Mouse (Mus musculus) left cerebral cortex, adult 8-10 months (tissue): ENCODE data around the gene Grm1. TPM values are rescaled to one million over a fixed set of nuclear protein-coding genes. Genes with fewer than 3 reads are reported as not detected.

ENCODE experiments used
- DNase-seq, 2 experiments: peaks; one replicate each; pipeline ENCODE4 v3.0.0; 2022; ENCODE audit warnings: low spot score in 2 of 2
- total RNA-seq, 4 experiments: library from RNA; stranded (reverse); gene quantifications; 2 replicates each; pipeline ENCODE4 v1.2.4; 2022

Gene Grm1
- total RNA-seq, 4 experiments from 2014 or later, result 40.9 to 46.7 (median 43.6) TPM

DNA sequence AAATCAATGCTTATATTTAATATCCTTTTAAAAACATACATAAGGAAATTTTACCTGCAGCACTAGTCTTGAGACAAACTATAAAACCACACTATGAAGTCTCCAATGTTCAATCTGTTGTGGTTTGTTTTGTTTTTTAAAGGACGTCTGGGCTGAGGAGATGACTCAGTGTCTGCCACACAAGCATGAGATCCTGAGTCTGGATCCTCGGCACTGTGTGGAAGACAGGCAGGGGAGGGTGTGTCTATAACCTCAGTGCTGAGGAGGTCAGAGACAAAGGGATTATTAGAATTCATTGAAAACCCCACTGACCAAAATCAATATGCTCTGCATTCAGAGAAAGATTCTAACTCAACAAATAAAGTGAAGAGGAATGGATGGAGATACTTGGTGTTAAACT, 110.8 kb downstream of the Grm1 start:
- DNase-seq, result no peak

DNA sequence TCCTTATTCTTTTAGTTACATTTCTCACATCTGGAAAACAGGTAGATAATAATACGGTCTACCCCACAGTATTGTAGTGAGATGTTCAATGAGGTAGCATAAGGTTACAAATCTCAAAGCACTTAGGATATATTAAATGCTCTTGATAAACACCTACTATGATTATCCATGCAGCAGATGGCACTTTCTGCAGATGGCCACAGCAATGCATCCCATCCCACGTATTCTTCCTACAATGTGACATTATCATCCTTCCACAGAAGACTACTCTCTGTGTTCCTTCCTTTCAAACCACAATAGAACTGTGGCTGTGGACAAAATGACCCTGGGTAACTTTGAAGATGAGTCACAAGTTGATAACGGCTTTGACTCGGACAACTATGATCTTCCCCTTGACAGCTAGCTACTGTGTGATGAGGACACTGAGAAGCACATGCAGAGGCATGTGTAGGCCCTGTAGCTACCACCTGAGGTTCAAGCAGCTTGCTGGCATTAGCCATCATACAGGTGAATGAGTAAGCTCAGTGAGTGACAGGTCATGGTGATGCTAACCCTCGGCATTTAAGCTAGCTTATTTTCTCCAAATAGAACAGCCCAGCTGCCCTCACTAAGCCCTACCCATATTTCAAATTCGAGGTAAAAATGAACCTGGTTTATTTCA, 117.5 kb downstream of the Grm1 start:
- no peak for DNase-seq

DNA sequence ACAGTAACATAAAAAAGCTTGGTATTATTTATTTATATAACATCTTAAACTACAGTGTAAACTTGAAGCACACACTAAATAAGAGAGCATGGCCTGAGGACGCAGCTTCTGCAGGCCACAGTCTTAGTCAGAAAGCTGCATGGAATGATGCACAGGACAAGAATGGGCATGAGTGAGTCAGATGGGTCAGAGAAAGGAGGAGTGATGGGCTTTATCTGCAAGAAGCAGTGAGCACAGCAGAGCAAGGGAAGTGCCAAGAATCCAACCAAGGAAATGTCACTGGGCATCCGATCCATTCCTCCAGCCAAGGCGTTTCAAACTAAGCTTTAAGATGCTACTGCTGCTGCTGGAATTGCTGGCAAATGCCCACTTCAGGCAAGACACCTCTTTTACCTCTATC, 131.6 kb downstream of the Grm1 start:
- no peak for DNase-seq

DNA sequence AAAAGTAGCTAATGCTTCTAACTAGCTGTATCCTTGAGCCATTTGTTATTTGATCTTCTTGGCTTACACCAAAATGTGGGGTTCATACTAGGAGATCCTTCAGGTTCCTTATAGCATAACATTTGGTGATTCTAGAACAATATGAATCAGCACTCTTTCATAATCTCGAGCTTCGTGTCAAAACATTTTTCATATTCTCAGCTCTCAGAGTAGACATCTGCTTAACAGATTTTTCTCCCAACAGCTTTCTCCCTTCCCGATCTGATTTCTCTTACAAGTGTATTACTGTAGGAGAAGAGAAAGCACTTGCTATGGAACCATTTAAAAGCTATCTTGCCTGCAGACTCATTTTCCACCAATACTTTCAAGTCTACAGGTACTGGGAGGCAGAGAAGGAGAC, 133.0 kb downstream of the Grm1 start:
- no peak for DNase-seq

DNA sequence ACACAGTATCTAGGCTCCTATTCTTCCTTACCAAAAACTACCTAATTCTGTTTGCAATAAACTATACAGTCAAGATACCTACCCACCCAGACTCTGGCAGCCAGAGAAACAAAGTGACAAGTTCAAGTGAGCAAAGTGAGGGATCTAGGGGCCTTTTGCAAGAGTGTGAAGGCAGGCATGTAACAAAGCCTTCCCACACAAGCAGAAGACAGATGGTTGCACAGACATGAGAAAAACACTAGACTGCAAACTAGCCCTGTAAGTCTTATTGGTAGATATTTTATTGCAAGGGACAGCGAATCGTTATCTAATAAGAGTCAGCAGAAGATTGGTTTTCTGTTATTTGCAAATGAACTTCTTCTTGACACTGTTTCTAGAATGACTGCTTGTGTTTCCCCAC, 134.6 kb downstream of the Grm1 start:
- DNase-seq, result peak in 1 of 2 experiments; percentile 27

DNA sequence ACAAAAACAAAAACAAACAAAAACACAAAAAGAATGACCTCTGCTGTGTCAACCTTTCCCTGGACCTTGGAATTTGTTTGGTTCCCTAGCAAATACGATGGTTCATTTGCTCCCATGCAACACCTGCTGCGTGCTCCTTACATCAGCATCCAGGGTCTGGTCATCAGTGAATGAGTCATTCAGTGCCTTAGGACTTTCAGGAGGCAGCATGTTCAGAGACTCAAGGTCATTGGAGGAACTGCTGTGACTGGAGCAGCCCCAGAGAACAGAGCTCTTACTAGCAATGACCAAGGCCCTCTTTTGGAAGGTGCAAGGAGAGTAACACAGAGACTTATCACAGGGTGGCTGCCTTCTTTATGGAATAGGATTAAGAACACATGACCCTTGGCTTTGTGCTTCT, 138.2 kb downstream of the Grm1 start:
- DNase-seq, result no peak

DNA sequence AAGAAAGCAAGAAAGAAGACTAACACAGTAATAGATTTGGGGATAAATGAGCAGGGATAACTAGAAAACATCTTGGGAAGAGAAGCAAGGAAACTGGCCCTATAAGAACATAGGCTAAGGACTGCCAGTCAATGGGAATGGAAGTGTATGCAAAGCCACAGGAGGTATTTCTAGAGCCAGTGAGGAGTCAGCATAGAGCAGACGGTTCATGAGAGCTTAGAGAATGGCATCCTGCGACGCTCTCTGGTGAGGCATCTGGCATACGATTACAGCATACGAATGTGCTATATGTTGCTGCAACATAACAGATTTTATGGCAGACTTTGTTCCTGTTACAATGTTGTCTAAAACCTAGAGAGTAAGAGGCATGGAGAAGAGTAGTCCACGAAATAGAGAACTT, 139.9 kb downstream of the Grm1 start:
- DNase-seq, result no peak

DNA sequence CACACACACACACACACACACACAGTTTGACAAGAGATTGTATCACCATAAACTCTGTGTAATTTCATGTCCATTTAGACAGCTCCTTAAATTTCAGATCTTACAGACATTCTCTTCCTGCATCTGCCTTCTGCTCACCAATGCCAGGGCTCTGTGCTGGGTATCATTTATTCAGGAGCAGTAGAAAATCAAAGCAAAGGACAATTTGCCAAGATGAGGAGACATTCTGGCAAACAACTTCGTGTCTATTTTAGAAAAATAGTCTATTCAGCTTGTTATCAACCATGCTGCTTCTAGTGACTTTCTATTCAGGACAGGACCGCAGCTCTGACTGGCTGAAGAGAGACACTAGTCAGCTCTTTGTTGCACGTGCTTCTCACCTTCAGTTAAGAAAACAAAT, 146.3 kb downstream of the Grm1 start:
- DNase-seq, result no peak

DNA sequence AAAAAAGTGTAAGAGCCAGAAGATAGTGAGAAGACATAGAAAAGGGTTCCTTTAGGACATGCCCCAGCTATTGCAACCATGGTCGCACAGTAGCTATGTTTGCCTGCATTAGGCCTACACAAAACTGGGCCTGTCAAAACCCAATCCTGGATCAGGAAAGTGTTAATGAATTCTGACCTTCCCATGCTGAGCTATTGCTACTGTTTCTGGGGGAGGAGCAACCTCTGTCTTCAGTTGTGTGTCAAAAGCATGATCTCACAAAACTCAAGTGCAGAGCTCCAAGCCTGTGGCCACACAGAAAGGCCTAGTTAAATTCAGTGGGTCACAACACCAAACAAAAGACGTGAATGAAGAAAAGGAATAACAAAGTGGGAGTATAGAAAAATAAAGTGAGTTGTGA, 152.5 kb downstream of the Grm1 start:
- DNase-seq, result no peak

DNA sequence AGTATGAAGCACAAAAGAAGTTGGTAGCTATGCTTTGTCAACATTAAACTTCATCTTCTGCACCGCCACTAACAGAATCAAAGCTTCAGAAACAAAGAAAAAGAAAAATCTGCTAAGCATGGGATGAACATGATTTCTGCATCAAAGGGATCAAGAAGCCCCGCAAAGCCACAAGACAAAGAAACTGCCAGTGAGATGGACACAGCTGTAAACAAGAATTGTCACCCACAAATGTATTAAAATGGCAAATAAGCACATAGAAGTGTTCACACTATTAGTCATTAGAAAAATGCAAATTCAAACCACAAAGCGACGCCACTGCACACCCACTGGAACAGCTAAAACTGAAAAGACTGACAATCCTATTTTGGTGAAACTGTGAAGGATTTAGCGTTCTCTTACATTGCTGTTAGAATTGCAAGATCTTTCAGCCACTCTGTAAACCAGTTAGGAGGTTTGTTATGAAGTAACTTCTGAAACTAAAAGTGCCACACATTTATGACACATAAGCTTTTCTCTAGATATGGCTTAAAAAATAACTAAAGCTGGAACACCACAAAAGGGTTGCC, 153.3 kb downstream of the Grm1 start:
- no peak for DNase-seq

DNA sequence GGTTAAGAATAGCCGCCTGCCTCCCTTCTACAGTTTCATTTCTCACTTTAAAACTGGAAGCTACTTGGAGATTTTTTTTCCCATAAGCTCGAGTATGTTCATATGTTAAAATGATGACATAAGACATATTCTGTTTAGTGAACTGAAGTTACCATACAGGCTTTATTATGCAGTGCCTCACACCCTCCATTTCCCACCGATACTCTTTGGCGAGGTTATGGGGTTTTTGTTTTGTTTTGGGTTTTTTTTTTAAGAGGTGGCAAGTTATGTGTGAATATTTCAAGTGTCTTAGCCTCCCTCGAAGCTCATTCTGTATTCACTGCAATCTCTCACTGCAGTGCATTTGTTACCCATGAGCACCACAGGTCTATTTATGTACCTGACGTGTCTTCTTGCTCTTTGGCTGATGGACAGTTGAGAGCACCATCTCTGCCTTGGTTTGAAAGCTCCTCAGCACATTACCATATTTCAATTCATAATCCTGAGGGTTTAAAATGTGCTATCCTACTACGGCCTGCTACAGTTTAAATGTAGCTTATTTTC, 164.2 kb downstream of the Grm1 start:
- DNase-seq, result peak in 1 of 2 experiments; percentile 22

DNA sequence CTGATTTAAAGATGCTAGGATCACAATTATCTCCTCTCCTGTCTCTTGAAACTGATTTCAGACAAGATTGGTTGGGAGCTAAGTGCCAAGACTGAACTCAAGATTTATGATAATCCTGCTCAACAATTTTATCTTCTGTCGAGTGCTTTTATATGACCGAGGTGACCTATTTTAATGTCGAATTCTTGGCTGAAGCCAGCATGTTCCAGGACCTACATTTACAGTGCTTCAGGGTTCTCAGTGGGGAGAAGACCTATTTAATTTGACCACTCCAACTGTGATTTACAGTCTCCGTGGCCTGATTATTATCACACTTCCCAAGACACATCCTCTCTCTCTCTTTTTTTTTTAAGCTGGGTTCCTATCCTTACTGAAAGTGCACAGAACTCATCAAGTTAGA, 168.5 kb downstream of the Grm1 start:
- no peak for DNase-seq

DNA sequence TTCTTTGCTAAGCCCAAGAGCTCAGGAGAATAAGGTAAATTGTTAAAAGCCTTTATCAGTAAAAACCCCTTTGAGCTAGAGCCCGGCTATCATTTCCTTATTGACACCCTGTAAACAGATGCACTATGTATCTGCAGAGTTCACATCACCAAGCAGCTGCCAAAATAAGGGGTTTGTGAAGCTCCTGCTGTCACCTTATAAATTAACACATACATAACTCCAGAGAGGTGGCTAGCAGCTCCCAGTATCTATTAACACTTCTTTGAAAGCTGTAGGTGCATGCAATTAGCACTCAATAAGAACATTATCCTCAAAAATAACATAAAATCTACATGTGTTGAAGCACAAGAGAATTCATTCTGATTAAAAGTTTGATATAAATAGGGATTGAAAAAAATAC, 191.9 kb downstream of the Grm1 start:
- no peak for DNase-seq

DNA sequence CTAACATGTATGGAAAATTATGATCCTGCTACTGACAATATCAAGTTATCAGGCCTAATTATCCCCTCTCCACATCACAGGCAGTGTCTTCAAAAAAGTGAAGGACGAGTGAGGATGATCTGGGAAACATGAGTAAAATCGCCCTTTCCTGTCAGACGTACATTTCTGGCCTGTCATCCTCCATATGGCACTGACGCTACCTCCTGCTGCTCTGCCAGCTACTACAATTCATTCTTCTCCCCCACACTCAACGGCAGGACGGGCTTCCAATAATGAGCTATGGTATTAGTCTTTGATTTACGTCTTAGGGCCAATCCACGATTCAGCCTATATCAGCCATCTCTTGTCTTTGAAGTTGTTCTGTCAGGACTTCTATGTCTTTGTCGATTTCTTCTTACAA, 193.6 kb downstream of the Grm1 start:
- no peak for DNase-seq

DNA sequence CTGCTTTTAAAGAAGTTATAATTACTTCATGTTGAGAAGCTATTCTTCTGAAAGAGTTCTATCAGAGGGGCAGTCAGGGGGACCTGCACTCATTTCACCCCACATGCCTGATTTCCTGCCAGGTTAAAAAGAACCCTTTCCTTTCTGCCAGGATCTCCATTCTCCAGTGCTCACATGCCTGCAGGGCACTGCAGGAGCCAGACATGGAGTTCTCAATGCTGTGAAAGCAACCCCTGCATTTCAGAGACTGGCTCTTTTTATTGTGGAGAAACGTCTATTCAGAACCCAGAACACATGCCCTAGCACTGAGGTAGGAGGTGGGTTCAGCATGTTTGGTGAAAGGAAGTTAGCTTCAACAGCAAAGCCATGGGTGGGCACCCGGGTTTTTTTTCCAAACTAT, 197.2 kb downstream of the Grm1 start:
- DNase-seq, result peak in 1 of 2 experiments; percentile 18

DNA sequence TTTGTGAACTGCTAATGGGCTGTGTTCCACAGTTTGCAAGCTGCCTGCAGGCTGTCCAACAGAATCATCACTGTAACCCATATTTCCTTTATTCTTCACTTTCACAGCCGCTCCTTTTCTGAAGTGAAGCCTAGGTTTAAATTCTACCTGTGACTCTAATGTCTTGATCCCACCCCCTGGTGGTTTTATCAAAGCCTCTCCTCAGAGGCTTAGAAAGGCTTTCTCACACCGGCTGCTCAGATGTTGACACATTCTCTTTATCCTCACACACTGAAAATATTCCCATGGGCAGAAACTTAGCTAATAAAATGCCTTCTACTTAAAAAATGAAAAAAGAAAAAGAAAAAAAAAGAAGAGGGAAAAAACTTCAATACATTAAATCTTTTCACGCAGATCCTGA, 210.0 kb downstream of the Grm1 start:
- no peak for DNase-seq

DNA sequence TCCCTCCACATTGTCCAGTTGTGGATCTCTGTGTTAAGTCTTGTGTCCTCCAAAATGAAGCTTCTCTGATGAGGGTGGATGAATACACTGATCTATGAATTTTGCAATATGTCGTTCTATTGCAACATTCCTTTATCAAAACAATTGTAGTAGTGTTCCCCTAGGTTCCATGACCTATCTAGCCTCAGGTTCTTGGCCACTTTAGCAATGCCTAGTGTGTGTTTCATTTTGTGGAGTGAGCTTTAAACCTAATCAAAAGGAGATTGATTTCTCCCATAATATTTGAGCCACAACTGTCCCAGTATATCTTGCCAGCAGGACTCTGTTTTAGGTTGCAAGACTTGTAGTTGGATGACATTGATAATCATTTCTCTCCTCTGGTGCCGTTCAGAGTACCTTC, 211.9 kb downstream of the Grm1 start:
- DNase-seq, result no peak

DNA sequence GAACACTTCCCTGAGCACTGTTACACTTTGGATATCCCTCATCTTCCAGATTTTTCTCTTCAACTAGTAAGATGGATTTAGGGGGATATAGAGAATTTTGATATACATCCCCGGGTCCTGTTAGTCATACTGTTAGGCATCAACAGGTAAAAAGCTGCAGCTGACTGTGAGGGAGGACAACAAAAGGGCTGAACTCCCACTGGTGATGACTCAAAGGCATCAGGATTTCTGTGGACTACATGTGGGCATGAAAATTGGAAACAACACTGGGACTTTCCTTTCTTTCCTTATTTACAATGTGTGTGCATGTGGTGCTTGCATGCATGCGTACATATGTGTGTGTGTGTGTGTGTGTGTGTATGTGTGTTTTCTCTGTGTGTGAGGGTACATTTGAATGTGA, 215.9 kb downstream of the Grm1 start:
- peak in 1 of 2 experiments; percentile 17 for DNase-seq

DNA sequence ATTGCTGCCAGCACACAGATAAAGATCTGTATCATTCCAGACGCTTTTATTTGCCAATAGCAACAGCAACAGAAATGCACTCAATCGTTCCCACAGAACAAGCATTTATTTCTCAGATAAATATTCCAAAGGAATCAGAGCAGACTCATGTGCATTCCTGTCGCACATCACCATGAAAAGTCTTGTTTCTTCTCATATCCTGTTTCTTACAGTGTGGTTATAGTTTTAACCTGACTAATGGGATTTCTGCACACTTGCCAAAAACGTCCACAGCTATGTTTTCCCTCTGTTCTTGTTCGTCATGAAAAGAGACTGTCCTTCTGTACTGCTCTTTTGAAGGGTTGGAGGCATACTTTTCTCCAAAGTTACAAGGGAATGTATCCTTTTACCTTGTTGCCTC, 217.4 kb downstream of the Grm1 start:
- DNase-seq, result no peak

DNA sequence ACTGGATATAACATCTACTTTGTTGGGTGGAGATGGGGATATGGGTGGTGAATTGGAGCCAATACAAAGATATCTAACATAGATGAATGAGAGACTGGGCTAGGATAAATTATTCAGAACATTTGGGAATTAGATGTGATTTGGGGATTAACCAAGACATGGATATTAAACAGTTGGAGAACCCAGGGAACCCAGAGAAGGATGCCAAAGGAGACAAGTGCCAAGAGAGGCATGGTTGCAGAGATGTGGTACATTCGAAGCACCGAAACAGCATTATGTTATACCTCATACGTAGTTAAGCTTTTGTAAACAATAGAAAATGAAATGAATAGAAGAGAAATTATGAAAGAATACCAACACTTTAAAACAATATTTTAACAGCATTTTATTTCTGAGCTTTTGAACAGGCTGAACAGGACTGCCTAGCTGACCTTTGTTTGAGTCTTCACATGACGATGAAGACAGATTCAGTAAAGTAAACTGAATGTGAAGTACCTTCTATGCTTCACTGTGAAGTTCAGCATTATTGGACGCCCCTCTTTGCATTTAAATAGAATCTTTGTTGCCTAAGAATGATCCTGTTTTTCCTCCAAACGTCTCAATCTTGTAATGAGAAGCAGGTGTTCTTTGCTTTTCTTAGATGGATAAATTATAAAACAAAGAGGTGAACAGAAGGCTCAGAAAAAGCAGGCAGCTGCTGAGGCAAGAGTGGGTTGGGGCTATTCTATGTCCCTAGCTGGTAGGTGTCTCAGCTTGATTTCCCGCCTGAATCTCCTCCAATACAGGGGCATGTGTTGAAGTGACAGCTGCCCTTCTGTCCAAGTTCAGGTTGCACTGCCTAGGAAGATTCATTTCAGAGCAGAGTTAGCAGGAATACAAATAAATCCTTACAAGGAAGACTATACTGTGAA, 234.5 kb downstream of the Grm1 start:
- DNase-seq, result peak in 1 of 2 experiments; percentile 15

DNA sequence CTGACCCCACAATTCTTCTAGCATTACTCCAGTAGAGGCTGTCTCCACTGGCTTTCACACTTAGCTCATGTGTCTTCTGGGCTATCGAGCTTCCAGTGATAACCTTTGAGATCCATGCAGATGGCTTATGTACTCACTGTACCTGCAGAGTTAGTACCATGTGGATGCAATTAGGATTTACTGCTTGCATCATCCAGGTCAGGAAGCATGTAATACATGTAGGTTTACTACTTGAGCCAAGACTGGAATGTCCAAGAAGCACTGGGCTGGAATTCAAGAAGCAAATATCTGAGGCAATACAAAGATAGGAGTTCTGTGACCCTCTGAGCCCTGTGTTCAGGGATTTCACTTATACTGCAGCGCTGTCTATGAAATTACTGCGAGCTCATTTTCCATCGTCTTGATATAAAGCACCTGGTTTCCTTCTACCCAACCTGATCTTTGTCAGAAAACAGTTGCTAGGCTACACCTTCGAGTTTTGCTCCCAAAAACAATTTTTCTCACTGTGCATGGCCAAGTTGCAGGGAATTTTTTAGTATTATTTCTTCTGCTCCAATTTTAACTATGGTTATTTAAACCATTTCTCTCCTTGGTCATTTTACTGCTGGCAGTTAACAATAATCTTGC, 237.0 kb downstream of the Grm1 start:
- no peak for DNase-seq

DNA sequence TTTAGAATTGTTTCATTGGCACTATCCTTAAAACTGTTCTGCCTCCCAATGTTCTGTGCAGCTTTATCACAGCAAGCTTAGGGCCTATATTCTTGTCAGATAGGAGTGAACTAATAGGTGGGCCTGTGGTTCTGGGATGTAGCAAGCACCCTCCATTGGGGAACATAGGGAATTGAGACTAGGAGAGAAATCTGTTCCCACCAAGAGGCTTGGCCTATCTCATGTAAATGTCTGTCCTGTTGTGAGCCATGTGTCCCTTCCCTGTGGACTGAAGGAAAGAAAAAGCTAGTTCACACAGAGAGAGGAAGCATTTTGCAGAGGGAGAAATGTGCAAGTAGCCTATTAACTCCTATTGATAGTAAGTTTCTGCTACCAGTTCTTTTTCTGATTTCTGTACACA, 246.8 kb downstream of the Grm1 start:
- no peak for DNase-seq
